Mouse (Mus musculus) retina, postnatal 7 days (tissue): ENCODE results near the gene Olfr855.

Experiments
- DNase-seq: peaks from one replicate; pipeline ENCODE4 v3.0.0-alpha.2; 2012; ENCODE audit warnings: low read depth, low spot score

Gene Olfr855

GRCm38 (mm10) chr9:19582317-19582716, at the start of gene Olfr855:
TSS of gene Olfr855 (plus strand) at chr9:19582617.
- DNase-seq: no peak

DNA sequence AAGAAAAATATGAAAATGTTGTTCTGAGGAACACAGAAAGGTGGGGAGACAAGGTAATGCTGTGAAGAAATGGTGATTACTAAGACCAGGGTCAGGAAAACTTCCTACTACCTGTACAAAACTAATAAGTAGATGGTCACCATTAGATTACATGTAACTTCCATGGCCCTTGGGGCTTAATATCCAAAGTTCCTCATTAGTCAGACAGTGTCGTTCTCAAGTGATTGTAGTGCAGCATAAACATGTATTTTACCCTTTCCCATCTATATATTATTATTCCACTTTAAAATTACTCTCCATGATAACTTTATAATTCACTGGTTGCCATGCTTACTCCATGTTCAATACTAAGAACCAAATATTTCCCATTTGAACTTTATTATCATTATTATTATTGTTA, 41.4 kb upstream of the Olfr855 start, which contains the start of gene Olfr853:
TSS of gene Olfr853 (minus strand) at position 101 of the 400 bp plus-strand sequence.
- DNase-seq: no peak

- no peak for DNase-seq
Observed at GRCm38 (mm10) chr9:19567282-19567681, 15.1 kb upstream of the Olfr855 start, which contains the start of gene Olfr854. TSS of gene Olfr854 (minus strand) at chr9:19567382.

- no peak for DNase-seq
Observed at GRCm38 (mm10) chr9:19621297-19621696, 38.9 kb downstream of the Olfr855 start.

DNA sequence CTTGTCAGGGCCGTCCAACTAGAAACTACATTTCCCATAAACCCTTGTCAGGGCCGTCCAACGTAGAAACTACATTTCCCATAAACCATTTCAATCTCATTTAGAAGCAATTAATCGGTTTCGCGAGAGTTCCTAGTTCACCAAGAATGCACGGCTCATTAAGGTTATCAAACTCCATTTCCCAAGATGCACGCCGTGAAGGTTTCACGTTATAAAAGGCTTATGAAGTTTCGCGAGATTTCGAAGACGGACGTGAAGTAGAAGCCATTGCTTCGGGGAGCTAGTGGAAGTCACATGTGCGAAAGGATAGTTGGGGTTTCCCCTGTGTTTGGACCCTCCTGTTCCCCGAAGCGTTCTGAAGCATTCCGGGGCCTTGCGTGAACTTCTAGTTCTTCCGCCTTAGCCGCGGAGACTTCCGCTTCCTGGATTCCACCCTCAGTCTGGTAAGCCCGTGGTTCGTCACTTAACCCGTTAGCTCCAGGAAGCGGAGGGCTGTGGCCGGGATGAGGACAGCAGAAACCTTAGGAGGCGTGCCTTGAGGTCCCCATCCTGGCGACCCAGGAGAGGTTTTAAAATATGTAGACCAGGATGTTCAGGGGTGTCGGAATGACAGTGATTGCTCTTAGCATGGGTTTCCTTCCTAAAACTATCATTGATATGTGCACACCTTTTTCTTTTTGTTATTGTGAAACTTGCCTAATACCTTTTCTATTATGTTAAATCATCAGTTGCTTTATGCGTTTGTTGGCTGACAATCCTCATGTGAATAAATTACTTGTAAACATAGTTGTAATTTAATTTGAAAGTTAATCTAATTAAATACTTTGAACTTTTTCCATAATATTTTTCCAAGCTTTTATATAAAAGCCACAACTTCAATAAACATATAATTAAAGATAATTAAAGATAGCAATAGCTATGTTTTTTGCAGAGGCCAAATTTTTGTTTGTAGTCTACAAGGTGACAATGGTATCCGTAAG, 39.7 kb downstream of the Olfr855 start, which contains the start of gene Zfp317:
TSS of gene Zfp317 (plus strand) at position 260 of the 980 bp plus-strand sequence.
- peak; percentile 99 for DNase-seq

- DNase-seq: no peak
Observed at GRCm38 (mm10) chr9:19629574-19629973, 47.2 kb downstream of the Olfr855 start.
